Comparison of ENCODE assay signal across 24 mouse cellular contexts in genomic region chrX:12530406-12531311, GRCm38 (mm10). TPM values are rescaled to one million over a fixed set of nuclear protein-coding genes. Genes with fewer than 3 reads are reported as not detected.
DNase-seq lines count a peak whose midpoint lies in the region; ATAC-seq lines count a peak whose summit lies in the region.
"Had no signal": no experiment of that assay in that cellular context is flagged by ENCODE, and none has a peak within 500 bp of the region (broad histone marks: within the 10 kb centered on the region; RNA-seq: fewer than 3 reads in every experiment).

No protein-coding gene starts in this region.

- no peaks in the 10 kb centered on the region for H3K27me3 ChIP-seq in forebrain, embryonic 15.5 days
- H3K27me3 ChIP-seq: heart, embryonic 12.5 days; hindbrain, embryonic 12.5 days had no signal

- no peaks in the 10 kb centered on the region for H3K9me3 ChIP-seq in forebrain, embryonic 15.5 days
- H3K9me3 ChIP-seq: embryonic facial prominence, embryonic 10.5 days; hindbrain, embryonic 12.5 days had no signal

- no peaks in the 10 kb centered on the region for H3K36me3 ChIP-seq in forebrain, embryonic 15.5 days
- H3K36me3 ChIP-seq: embryonic facial prominence, embryonic 10.5 days; G1E; heart, embryonic 12.5 days; hindbrain, embryonic 12.5 days had no signal

- H3K4me3 ChIP-seq in forebrain, embryonic 15.5 days, result no peak overlapping the region
- H3K4me3 ChIP-seq: embryonic facial prominence, embryonic 10.5 days; erythroblast, embryonic 14.5 days; heart, embryonic 12.5 days; hindbrain, embryonic 12.5 days had no signal

- DNase-seq in 3T3-L1 (ENCODE audit: low read depth, low spot score), result peak; percentile 73
- DNase-seq in MN1 (ENCODE audit: low spot score), result peak; percentile 6
- peak; percentile 77 for DNase-seq in ZHBTc4 (ENCODE audit: low read depth, low spot score)
- DNase-seq in ovary, postnatal 10 days (ENCODE audit: low spot score), result no peak
- no peak for DNase-seq in heart, adult 18-20 months
- DNase-seq: adrenal gland, postnatal 14 days; cerebellum, adult 18-20 months; cerebellum, adult 9-11 months; cerebellum, postnatal 36 days; gastrocnemius, postnatal 10 days; heart, postnatal 36 days had no signal

- peak; percentile 80 to 85 for ATAC-seq in hematopoietic stem cell, adult 5-6 weeks (replicated peaks in 1 of 2; ENCODE audit: insufficient read depth in 1 of 2, low FRiP score in 2 of 2, low TSS enrichment in 1 of 2, low read depth in 1 of 2, poor library complexity in 2 of 2, severe bottlenecking in 2 of 2)
- no peak for ATAC-seq in cerebellum, adult (ENCODE audit: insufficient number of reproducible peaks, low FRiP score, low TSS enrichment)
- no peak for ATAC-seq in forebrain, embryonic 15.5 days (replicated peaks)
- ATAC-seq: activated CD4-positive, CD25-positive, alpha-beta regulatory T cell, adult 4 months; forebrain, embryonic 16.5 days; hindbrain, embryonic 16.5 days; inflammation-experienced regulatory T-cells, adult 6 months; intestine, postnatal 0 days had no signal

- no peak overlapping the region for H3K4me2 ChIP-seq in forebrain, embryonic 15.5 days (replicated peaks)
- H3K4me2 ChIP-seq: heart, embryonic 12.5 days; hindbrain, embryonic 12.5 days had no signal

- no peaks in the 10 kb centered on the region for H3K4me1 ChIP-seq in forebrain, embryonic 15.5 days
- H3K4me1 ChIP-seq: embryonic facial prominence, embryonic 10.5 days; heart, embryonic 12.5 days; hindbrain, embryonic 12.5 days had no signal

- no peak overlapping the region for H3K27ac ChIP-seq in forebrain, embryonic 15.5 days (replicated peaks)
- H3K27ac ChIP-seq: embryonic facial prominence, embryonic 10.5 days; hindbrain, embryonic 12.5 days had no signal

- WGBS in forebrain, embryonic 15.5 days, result 63% methylated on average over 6 of the region's 6 CpGs

- H3K9ac ChIP-seq in forebrain, embryonic 15.5 days (replicated peaks), result no peak overlapping the region
- H3K9ac ChIP-seq: heart, embryonic 12.5 days; hindbrain, embryonic 12.5 days had no signal

RNA-seq across cellular contexts. Expression of gene Atp6ap2, which starts 56.9 kb away (rescaled TPM):
- total RNA-seq in hematopoietic stem cell, adult 5-6 weeks (2017), result 67.9 and 87.2 TPM in 2 replicates
- total RNA-seq in heart, adult 18-20 months (2021), result 10 to 100 TPM; 20.3 to 24.0 TPM
- 128 and 142 TPM in 2 replicates for polyA plus RNA-seq in forebrain, embryonic 15.5 days (2015; fragmentation: Nextera tagmentation; extraction: Ambion mirVana)

Comparison
In these comparisons a context has a peak if more than half of its experiments do, and no peak if none do; other contexts are left out.
1. DNase-seq: peak in 3T3-L1 (single experiment), MN1 (single experiment) and ZHBTc4 (single experiment); none in ovary, postnatal 10 days (single experiment) and heart, adult 18-20 months (0 of 2).
2. ATAC-seq: peak in hematopoietic stem cell, adult 5-6 weeks (2 of 2); none in cerebellum, adult (single experiment) and forebrain, embryonic 15.5 days (single experiment).